Comparison of ENCODE assay signal across 21 mouse cellular contexts in the genomic region with DNA sequence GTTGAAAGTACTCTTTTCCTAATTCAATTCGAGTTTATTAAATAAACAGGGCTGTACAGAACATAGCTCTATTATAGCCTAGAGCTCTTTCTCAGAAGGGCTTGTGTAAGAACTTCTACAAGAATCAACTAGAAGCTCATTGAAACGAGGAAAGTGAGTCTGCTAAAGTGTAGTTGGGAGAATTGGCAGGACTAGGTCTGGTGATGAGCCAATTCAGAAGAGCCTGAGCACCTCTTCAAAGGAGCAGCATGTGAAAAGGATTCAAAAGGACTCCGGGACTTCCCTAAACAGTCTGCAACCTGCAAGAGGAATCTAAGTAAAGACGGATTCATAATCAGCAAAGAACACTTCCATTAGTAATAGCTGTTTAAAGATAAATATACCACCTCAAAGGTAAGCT.
DNase-seq lines count a peak whose midpoint lies in the region; TF ChIP-seq lines count a peak whose summit lies in the region.
"Had no signal": no experiment of that assay in that cellular context is flagged by ENCODE, and none has a peak within 500 bp of the region (broad histone marks: within the 10 kb centered on the region; RNA-seq: fewer than 3 reads in every experiment).

No protein-coding gene starts in this region.

- 44% methylated on average over 4 of the region's 4 CpGs for WGBS in lung, adult 2 months

- no peaks in the 10 kb centered on the region for H3K4me1 ChIP-seq in lung, adult 2 months (ENCODE audit: control insufficient read depth, insufficient read depth, low read length)
- H3K4me1 ChIP-seq: embryonic facial prominence, embryonic 12.5 days; embryonic facial prominence, embryonic 15.5 days; heart, embryonic 10.5 days; hindbrain, embryonic 13.5 days had no signal

- TF ChIP-seq CTCF in lung, adult 2 months (IDR thresholded peaks at IDR 0.05; ENCODE audit: insufficient read depth, low read length): no peak

- peak; percentile 1 for DNase-seq in brain, adult 2 months (ENCODE audit: low read depth, low spot score)
- DNase-seq in lung, adult 2 months: peak; percentile 9
- DNase-seq in lung, postnatal 14 days: peak; percentile 10
- peak; percentile 14 to 20 for DNase-seq in lung, postnatal 4 days
- no peak for DNase-seq in kidney, postnatal 14 days
- no peak for DNase-seq in thymus, postnatal 0 days (ENCODE audit: low spot score)
- DNase-seq in layer of hippocampus, adult 9-10 months (ENCODE audit: low spot score): no peak
- DNase-seq: adrenal gland, adult 8-10 months; adrenal gland, postnatal 25 days; cerebellum, adult 11 months; cerebellum, adult 2 months; cerebellum, adult 9-11 months; cerebellum, postnatal 25 days; forebrain, postnatal 0 days; gastrocnemius, adult 2 months; gastrocnemius, postnatal 14 days; heart, adult 18-20 months had no signal

- no peak overlapping the region for H3K4me3 ChIP-seq in lung, adult 2 months (replicated peaks; ENCODE audit: extremely low read depth, low read depth, low read length)
- H3K4me3 ChIP-seq: embryonic facial prominence, embryonic 12.5 days; embryonic facial prominence, embryonic 15.5 days; gastrocnemius, adult 2 months; heart, embryonic 10.5 days; hindbrain, embryonic 13.5 days had no signal

- no peak for TF ChIP-seq POLR2A in lung, adult 2 months (IDR thresholded peaks at IDR 0.05; ENCODE audit: borderline replicate concordance, extremely low read depth, low read depth, low read length)

Comparison
In these comparisons a context has a peak if more than half of its experiments do, and no peak if none do; other contexts are left out.
1. DNase-seq: peak in brain, adult 2 months (single experiment), lung, adult 2 months (single experiment), lung, postnatal 14 days (single experiment) and lung, postnatal 4 days (2 of 2); none in kidney, postnatal 14 days (single experiment), thymus, postnatal 0 days (single experiment) and layer of hippocampus, adult 9-10 months (single experiment).